ENCODE assay signal across 8 mouse cellular contexts in genomic region chr8:3676131-3676992, GRCm38 (mm10). TPM values are rescaled to one million over a fixed set of nuclear protein-coding genes. Genes with fewer than 3 reads are reported as not detected.
DNase-seq lines count a peak whose midpoint lies in the region; ATAC-seq and TF ChIP-seq lines count a peak whose summit lies in the region.

Gene Trappc5 (plus strand): TSS chr8:3676299.

- H3K9me3 ChIP-seq in megakaryocyte, embryonic 14.5 days, result no peaks in the 10 kb centered on the region

- peak within 1 kb of the TSS; percentile 32 for H3K27ac ChIP-seq in cortical plate, adult 2 months (ENCODE audit: insufficient read depth, low read length)

- TF ChIP-seq CTCF in cortical plate, adult 2 months (IDR thresholded peaks at IDR 0.05; ENCODE audit: extremely low read depth, insufficient read depth, low read length), result peak; percentile 65

- H3K36me3 ChIP-seq in megakaryocyte, embryonic 14.5 days (replicated peaks; ENCODE audit: low read length), result peaks cover 32% of the 10 kb centered on the region

- H3K4me1 ChIP-seq in cortical plate, adult 2 months (ENCODE audit: control insufficient read depth, insufficient read depth, low read length), result no peaks in the 10 kb centered on the region; the same call in 1 of the 2 replicates
- H3K4me1 ChIP-seq in megakaryocyte, embryonic 14.5 days, result peaks cover 80% of the 10 kb centered on the region

- no peaks in the 10 kb centered on the region for H3K27me3 ChIP-seq in megakaryocyte, embryonic 14.5 days (replicated peaks)

- DNase-seq in gastrocnemius, adult 8-10 months (ENCODE audit: low spot score in 2 of 2), result peak; percentile 88 to 90
- DNase-seq in hindlimb bud, embryonic 11.5 days (ENCODE audit: extremely low spot score, low read depth, low spot score), result peak; percentile 54
- peak; percentile 90 to 91 for DNase-seq in left cerebral cortex, adult 8-10 months (ENCODE audit: low spot score in 2 of 2)
- DNase-seq in right cerebral cortex, postnatal 10 days (ENCODE audit: low spot score in 2 of 2), result peak; percentile 95
- peak; percentile 92 for DNase-seq in urinary bladder, postnatal 25 days (ENCODE audit: low spot score)

- TF ChIP-seq POLR2A in cortical plate, adult 2 months (IDR thresholded peaks at IDR 0.05; ENCODE audit: extremely low read depth, insufficient read depth, low read length), result peak; percentile 69; the same call in 1 of the 2 replicates

- H3K4me3 ChIP-seq in cortical plate, adult 2 months (ENCODE audit: insufficient read depth, low read length), result peak within 1 kb of the TSS; percentile 67
- H3K4me3 ChIP-seq in megakaryocyte, embryonic 14.5 days (replicated peaks), result peak within 1 kb of the TSS; percentile 97

- peak; percentile 84 for ATAC-seq in activated CD4-positive, CD25-positive, alpha-beta regulatory T cell, adult 4 months

RNA-seq across cellular contexts. Expression of gene Trappc5, which starts in this region (rescaled TPM):
- 10 to 100 TPM; 24.9 to 27.7 TPM for polyA plus RNA-seq in activated CD4-positive, CD25-positive, alpha-beta regulatory T cell, adult 4 months (2017; shearing (Covaris generic))
- 32.7 and 33.4 TPM in 2 replicates for polyA plus RNA-seq in cortical plate, adult 2 months (2012; rRNA removed)
- 10 to 100 TPM; 19.5 to 22.7 (median 20.3) TPM for total RNA-seq in gastrocnemius, adult 8-10 months (2022)
- total RNA-seq in left cerebral cortex, adult 8-10 months (2022), result 10 to 100 TPM; 27.3 to 29.4 (median 28.7) TPM
- polyA plus RNA-seq in megakaryocyte, embryonic 14.5 days (2012; ENCODE audit: insufficient read depth, low replicate concordance), result 10.6 and 25.8 TPM in 2 replicates

Comparison
In these comparisons a context has a peak if more than half of its experiments do, and no peak if none do; other contexts are left out.
1. Peak in every context shown above with its lines: DNase-seq, ATAC-seq, H3K4me3 ChIP-seq and H3K27ac ChIP-seq.